Mouse (Mus musculus) lung, embryonic 14.5 days (tissue): Measurements from ENCODE around the gene Aldh1l1. TPM values are rescaled to one million over a fixed set of nuclear protein-coding genes. Genes with fewer than 3 reads are reported as not detected.

Source experiments
- ATAC-seq: fragments of 200-750 bp; cut with Nextera tagmentation; 2 replicates; pipeline ENCODE4 v1.8.0; 2017; ENCODE audit warnings: mild to moderate bottlenecking, moderate TSS enrichment, moderate library complexity; ENCODE audit not compliant: insufficient read depth
- DNase-seq: peaks from one replicate; pipeline ENCODE4 v3.0.0-alpha.2; 2015
- H3K27ac ChIP-seq: fragments of 300-500 bp; sonication (generic); 2 replicates; pipeline ENCODE4 v1.5.1; 2014; ENCODE audit warnings: low read depth, mild to moderate bottlenecking, moderate library complexity
- H3K27me3 ChIP-seq: fragments of 300-500 bp; sonication (generic); 2 replicates; pipeline ENCODE4 v1.6.1; 2014; ENCODE audit warnings: low read length, control low read depth; ENCODE audit not compliant: insufficient read depth
- H3K36me3 ChIP-seq: fragments of 300-500 bp; sonication (generic); 2 replicates; pipeline ENCODE4 v1.6.1; 2014; ENCODE audit warnings: control low read depth; ENCODE audit not compliant: insufficient read depth
- H3K4me1 ChIP-seq: fragments of 300-500 bp; sonication (generic); 2 replicates; pipeline ENCODE4 v1.6.1; 2014; ENCODE audit warnings: antibody characterized with exemption, control low read depth; ENCODE audit not compliant: insufficient read depth
- H3K4me2 ChIP-seq: fragments of 300-500 bp; sonication (generic); 2 replicates; pipeline ENCODE4 v1.6.1; 2014; ENCODE audit warnings: mild to moderate bottlenecking
- H3K4me3 ChIP-seq: fragments of 300-500 bp; sonication (generic); 2 replicates; pipeline ENCODE4 v1.5.1; 2014; ENCODE audit warnings: low read depth, low read length
- H3K9ac ChIP-seq: fragments of 300-500 bp; sonication (generic); 2 replicates; pipeline ENCODE4 v1.6.1; 2014
- H3K9me3 ChIP-seq: fragments of 300-500 bp; sonication (generic); 2 replicates; pipeline ENCODE4 v1.6.1; 2016; ENCODE audit warnings: low read depth, low read length, control low read depth
- CTCF ChIP-seq: IDR thresholded peaks from 2 replicates; pipeline ENCODE4 v1.5.1; 2016; ENCODE audit warnings: antibody characterized with exemption, low read depth
- WGBS: fragments of 180-500 bp; shearing (Covaris S2); extraction: QIAGEN DNeasy Blood & Tissue Kit; methylation state at CpG from one replicate; pipeline ENCODE4 v1.1.7; 2014; 5-methylcytosine and 5-hydroxymethylcytosine counted together
- polyA plus RNA-seq: library from polyadenylated mRNA; unstranded; fragments of >200 nt; fragmentation: Nextera tagmentation; extraction: Ambion mirVana; gene quantifications from 2 replicates; pipeline ENCODE4 v1.2.1, GENCODE M21; 2014

The Aldh1l1 gene
- polyA plus RNA-seq, 1 experiment from 2014 or later = 0.74 TPM

DNA sequence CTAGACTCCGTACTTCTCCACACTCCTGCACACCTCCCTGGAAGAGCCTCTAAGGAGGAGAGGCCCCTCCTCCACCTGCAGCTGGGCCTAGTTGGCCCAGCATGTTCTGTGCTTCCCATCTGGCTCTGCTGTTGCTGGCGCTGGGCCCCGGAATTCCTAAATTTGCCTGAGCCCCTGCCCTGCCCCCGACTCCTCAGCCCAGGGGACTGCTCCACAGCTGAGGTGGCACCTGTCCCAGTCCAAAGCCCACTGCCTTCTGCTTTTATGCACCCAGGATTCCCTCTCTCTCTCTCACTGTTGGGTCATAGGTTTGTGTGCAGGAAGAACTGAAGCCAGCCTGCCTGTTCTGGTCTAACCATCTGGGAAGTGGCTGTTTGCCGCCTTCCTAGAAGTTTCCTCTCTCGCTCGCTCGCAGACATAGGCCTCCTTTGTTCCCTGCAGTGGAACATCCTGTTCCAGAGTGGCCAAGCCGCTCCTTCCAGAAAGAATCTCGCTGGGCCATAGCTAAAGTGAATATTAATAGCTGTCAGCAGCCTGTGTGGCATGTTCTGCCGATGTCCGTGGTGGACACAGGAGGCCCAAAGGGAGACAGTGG lies 15.2 kb upstream of the Aldh1l1 start:
- Histone ChIP-seq H3K27me3 (no peaks in the 10 kb centered on the region), H3K4me1 (peaks cover 4% of the 10 kb centered on the region; the same call in 1 of the 2 replicates), H3K36me3 (peaks cover 5% of the 10 kb centered on the region; the same call in 1 of the 2 replicates), H3K27ac (peak overlapping the region; percentile 72), H3K9me3 (no peaks in the 10 kb centered on the region), H3K4me2 (no peak overlapping the region), H3K4me3 (no peak overlapping the region), H3K9ac (no peak overlapping the region)
- DNase-seq (peak; percentile 68), ATAC-seq (peak; percentile 67; the same call in 1 of the 2 replicates)
- WGBS = 37% methylated on average over 12 of the region's 12 CpGs
- TF ChIP-seq CTCF = no peak

DNA sequence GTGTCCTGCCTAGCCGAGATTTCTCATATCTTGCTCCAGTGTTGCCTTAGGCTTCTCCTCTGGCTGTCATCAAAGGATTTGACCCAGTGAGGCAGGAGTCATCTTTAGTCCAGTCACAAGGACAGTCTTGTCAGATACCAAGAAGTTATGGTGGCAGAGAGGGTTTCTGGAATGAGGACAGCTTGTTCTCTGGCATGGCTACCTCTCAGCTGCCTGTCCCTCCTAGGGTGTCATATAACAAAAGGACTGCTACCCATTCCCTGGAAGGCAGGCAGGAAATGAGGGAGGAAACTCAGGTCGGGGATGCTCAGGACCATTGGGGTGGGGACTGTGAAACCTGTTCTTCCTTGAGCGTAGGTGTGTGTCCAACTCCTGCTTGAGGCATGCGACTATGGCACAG lies 14.1 kb upstream of the Aldh1l1 start:
- DNase-seq (no peak), ATAC-seq (no peak)
- H3K27me3 ChIP-seq = no peaks in the 10 kb centered on the region
- WGBS = 66% methylated on average over 4 of the region's 4 CpGs
- no peak overlapping the region for H3K9ac ChIP-seq
- no peaks in the 10 kb centered on the region for H3K9me3 ChIP-seq
- H3K4me2 ChIP-seq = no peak overlapping the region
- TF ChIP-seq CTCF = no peak
- H3K36me3 ChIP-seq = peaks cover 5% of the 10 kb centered on the region; the same call in 1 of the 2 replicates
- no peak overlapping the region for H3K27ac ChIP-seq
- H3K4me1 ChIP-seq = peaks cover 4% of the 10 kb centered on the region; the same call in 1 of the 2 replicates
- H3K4me3 ChIP-seq = no peak overlapping the region

- H3K4me1 ChIP-seq = peaks cover 4% of the 10 kb centered on the region; the same call in 1 of the 2 replicates
- H3K27ac ChIP-seq = no peak overlapping the region
- no peaks in the 10 kb centered on the region for H3K9me3 ChIP-seq
- WGBS = 81% methylated on average over 3 of the region's 3 CpGs
- DNase-seq = no peak
- no peak overlapping the region for H3K4me2 ChIP-seq
- no peak overlapping the region for H3K9ac ChIP-seq
- no peaks in the 10 kb centered on the region for H3K36me3 ChIP-seq
- no peak for TF ChIP-seq CTCF
- no peak for ATAC-seq
- no peaks in the 10 kb centered on the region for H3K27me3 ChIP-seq
- H3K4me3 ChIP-seq = no peak overlapping the region
Measured at GRCm38 (mm10) chr6:90472697-90473096, 13.5 kb upstream of the Aldh1l1 start.

DNA sequence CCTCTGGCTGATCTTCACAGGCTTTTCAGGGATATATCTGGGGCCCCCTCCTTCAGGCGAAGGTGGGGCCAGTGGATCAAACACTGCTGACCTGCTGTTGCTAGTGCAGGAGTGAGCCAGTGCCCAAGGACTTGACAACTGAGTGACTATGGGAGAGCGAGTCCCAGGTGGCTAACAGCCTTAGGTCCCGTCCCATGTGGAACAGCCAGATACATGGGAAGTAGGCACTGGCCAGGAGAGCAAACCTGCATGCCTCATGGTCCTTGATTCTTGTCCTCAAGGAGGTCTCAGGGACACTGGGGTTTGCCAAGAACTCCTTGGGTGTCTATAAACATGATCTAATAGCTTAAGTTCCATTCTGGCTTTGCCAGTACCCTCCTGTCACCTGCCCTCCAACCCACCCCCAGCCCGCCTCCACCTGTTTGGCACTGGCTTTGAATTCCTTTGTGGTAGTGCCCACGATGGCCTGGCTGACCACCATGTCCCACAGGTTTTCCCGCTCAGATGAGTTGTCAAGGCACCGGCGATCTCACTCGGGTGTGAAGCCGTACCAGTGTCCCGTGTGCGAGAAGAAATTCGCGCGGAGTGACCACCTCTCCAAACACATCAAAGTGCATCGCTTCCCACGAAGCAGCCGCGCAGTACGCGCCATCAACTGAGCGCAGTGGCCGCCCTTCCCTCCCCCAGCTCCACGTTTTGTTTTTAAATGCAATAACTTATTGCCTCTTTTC lies 12.4 kb upstream of the Aldh1l1 start:
- Histone ChIP-seq H3K4me3 (no peak overlapping the region), H3K9me3 (no peaks in the 10 kb centered on the region), H3K27me3 (no peaks in the 10 kb centered on the region), H3K27ac (no peak overlapping the region), H3K4me1 (peaks cover 4% of the 10 kb centered on the region; the same call in 1 of the 2 replicates), H3K36me3 (no peaks in the 10 kb centered on the region), H3K9ac (no peak overlapping the region), H3K4me2 (no peak overlapping the region)
- ATAC-seq = no peak
- WGBS = 91% methylated on average over 24 of the region's 24 CpGs
- TF ChIP-seq CTCF = no peak
- no peak for DNase-seq

GRCm38 (mm10) chr6:90474361-90474750 lies 11.9 kb upstream of the Aldh1l1 start:
- DNase-seq = no peak
- no peak for ATAC-seq
- peaks cover 4% of the 10 kb centered on the region; the same call in 1 of the 2 replicates for H3K4me1 ChIP-seq
- H3K4me3 ChIP-seq = no peak overlapping the region
- no peak for TF ChIP-seq CTCF
- H3K27ac ChIP-seq = no peak overlapping the region
- no peaks in the 10 kb centered on the region for H3K36me3 ChIP-seq
- no peaks in the 10 kb centered on the region for H3K27me3 ChIP-seq
- H3K9me3 ChIP-seq = no peaks in the 10 kb centered on the region
- WGBS = 85% methylated on average over 3 of the region's 3 CpGs
- H3K9ac ChIP-seq = no peak overlapping the region
- H3K4me2 ChIP-seq = no peak overlapping the region

DNA sequence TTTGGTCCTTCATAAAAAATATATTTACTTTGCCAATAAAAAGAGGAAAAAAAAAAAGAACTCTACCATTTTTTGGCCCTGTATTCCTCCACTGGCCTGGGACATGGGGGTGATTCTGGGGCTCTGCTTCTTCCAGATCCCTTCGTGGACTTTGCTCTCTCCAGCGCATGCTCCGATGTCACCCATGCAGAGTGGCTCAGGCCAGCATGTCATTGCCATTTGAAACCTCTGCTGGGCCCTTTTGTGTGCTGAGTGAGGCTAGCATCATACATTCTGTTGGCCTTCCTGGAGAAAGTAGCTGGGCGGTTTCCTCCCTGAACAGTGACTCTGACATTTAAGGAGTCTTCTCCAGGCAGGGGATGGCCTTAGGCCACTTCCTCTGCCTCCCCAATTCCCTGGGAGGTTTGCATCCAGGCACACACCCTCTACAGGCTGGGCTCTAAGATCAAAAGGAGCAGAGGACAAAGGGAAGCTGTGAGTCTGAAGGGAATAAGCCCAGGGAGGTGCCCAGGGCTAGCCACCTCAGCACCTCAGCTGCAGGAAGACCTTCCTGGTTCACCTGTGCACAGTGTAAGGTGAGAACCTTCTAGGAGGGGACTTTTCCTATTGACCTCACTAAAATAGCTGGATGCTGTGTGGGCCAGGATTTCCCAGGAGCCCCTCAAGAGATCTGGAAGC lies 10.9 kb upstream of the Aldh1l1 start:
- Histone ChIP-seq H3K9me3 (no peaks in the 10 kb centered on the region), H3K27me3 (no peaks in the 10 kb centered on the region), H3K4me3 (no peak overlapping the region), H3K36me3 (no peaks in the 10 kb centered on the region), H3K9ac (no peak overlapping the region), H3K4me1 (peaks cover 4% of the 10 kb centered on the region; the same call in 1 of the 2 replicates), H3K4me2 (no peak overlapping the region), H3K27ac (no peak overlapping the region)
- TF ChIP-seq CTCF = no peak
- DNase-seq = no peak
- ATAC-seq = no peak
- 82% methylated on average over 4 of the region's 4 CpGs for WGBS

- H3K4me1 ChIP-seq = peaks cover 2% of the 10 kb centered on the region; the same call in 1 of the 2 replicates
- no peaks in the 10 kb centered on the region for H3K36me3 ChIP-seq
- no peak for TF ChIP-seq CTCF
- H3K27ac ChIP-seq = no peak overlapping the region
- WGBS = 74% methylated on average over 3 of the region's 3 CpGs
- no peak overlapping the region for H3K9ac ChIP-seq
- no peaks in the 10 kb centered on the region for H3K27me3 ChIP-seq
- no peak overlapping the region for H3K4me2 ChIP-seq
- H3K9me3 ChIP-seq = no peaks in the 10 kb centered on the region
- no peak for ATAC-seq
- no peak for DNase-seq
- no peak overlapping the region for H3K4me3 ChIP-seq
Measured at GRCm38 (mm10) chr6:90475854-90476212, 10.4 kb upstream of the Aldh1l1 start.
